Mouse (Mus musculus) stomach, adult 2 months (tissue): ENCODE data around the gene Camk2g. TPM values are rescaled to one million over a fixed set of nuclear protein-coding genes. Genes with fewer than 3 reads are reported as not detected.

Experiments
- polyA plus RNA-seq: library from polyadenylated mRNA; depleted of rRNA; stranded (reverse); fragments of >200 nt; gene quantifications from 2 replicates; pipeline ENCODE4 v1.2.3, GENCODE M21; 2012; rRNA removed

The Camk2g gene
- polyA plus RNA-seq = 15.2 and 19.8 TPM in 2 replicates

DNA sequence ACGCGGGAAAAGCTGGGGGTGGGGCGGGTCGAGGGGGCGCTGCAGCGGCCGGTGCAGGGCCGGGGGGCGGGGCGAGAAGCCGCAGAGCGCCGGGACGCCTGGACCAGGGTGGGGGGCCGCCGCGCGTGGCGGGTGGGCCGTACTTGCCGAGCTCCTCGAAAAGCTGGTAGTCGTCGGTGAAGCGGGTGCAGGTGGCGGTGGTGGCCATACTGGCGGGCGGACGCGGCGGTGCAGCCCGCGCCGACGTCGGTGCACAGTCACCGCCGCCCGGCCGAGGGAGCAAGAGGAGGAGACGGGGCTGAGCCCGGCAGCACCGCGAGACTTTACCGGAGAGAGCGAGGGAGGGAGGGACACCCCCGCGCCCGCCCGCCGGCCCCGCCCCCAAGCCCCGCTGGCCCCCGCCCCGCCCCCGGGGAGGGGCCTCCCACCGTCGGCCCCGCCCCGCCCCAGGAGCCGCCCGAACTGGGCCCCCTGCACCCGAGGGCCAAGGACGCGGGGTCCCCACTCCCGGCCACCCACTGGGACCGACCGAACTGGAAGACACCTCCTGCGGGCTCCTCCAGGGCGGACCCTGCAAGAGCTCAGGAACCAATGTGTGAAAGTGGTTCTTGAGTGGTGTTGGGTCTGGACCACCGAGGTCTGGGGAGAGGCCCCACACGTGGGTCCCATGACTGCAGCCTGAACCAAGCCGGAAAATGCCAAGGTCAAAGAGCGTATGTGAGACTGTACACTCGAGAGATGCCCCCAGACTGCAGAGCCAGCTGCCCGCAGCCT lies at the start of gene Camk2g:
Camk2g (minus strand) TSS at position 331 of the 774 bp plus-strand sequence.

DNA sequence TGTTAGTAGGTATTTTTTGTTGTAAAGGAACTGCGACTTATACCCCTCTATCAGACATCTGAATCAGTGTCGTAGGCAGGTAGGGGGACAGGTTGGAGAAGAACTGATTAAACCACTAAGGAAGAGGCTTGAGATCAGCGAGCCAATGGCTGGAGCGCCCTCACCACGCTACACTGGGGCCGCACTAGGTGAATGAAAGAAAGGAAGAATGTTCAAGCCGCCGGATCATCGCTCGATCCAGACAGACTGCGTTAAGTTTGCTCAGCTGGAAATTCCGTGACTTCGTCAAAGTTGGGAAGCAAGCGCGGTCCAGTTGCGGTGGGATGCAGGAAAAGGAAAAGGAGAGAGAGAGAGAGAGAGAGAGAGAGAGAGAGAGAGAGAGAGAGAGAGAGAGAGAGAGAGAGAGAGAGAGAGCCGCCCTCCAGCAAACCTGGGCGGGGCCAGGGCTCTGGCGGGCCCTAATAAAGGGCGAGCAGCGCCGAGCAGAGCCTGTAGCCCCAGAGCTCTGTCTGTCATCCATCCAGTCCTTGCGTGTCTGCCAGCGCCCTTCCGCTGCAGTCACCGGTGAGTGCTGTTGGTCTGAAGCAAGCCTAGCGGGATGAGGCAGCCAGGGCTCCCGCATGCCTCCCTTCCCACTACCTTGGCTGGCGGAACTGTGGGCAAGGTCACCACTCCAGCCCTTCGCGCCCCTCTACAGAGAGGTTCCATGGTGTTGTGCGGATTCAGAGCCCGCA lies 42.5 kb upstream of the Camk2g start, which contains the start of gene Plau:
Plau (plus strand) TSS at position 490 of the 734 bp plus-strand sequence.

DNA sequence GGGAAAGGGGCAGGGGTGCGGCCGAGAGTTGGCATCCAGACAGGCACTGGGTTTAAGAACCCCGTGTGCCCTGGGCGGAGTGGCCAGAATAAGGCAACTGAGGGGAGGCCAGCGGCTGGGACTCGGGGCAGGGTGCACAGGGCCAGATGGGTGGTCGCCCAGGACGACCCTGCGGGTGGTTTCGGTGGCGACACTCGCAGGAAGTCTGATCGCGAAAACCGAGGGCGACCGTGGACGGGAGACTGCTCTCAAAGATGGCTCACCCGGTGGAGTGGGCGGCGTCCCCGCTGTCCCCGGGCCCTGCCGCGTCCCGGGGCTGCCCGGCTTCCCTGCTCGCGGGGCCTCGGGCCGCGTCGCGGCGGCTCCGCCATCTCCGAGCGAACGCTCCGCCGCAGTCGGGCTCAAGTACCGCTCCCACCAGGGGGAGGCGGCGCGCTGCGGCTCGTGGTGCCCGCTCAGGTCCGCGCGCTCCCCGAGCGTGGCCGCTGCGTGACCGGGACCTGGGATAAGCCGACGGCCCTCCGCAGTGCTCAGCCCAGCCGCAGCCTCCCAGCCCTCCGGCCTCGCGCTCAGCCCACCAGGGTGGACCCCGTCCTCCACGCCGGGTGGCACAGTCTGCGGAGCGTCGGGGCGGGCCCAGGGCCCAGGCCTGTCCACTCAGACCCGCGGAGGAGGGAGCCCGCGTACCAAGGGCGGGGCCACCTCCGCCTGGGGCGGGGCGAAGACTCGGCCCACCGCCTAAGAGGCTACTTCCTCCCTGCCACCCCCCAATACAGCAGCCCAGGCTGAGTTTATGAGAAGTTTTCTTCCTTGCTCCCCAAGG lies 59.7 kb downstream of the Camk2g start, which contains the start of gene Ndst2:
Ndst2 (minus strand) TSS at position 611 of the 823 bp plus-strand sequence.

DNA sequence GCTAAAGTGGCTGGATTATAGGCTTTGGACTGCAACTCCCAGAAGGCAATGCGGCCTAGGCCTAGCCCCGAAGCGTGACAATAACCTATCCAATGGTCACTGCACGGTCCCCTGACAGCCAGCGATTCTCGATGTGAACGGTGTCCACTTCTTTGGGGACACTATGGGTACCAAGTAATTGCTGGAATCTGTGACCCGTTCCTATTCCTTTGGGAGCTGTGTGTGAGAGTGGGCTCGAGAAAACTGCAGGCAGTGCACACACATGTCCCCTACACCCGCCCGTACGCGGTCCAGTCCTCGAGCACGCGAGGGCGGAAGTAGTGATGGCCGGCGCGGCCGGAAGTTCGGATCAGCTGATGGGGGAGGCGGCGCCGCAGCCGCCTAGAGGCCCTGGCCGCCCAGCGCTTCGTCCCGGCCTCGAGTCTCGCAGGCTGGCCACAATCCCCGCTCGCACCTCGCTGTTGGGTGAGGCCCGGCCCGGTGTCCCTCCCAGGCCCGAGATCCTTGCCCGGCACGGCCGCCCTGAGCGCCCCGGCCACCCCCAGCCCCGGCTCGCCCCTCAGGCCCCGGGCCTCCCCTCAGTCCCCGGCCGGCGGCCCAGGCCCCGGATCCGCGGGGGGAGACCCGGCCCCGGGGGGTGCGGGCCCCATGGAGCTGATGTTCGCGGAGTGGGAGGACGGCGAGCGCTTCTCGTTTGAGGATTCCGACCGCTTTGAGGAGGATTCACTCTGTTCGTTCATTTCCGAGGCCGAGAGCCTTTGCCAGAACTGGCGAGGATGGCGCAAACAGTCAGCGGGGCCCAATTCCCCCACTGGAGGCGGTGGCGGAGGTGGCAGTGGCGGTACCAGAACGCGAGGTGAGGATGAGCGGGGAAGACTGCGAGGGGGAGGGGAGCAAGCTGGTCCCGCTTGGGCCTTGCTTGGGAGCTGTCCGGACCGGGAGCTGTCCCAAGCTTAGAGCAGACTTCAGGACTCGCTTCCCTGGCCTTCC lies 86.4 kb downstream of the Camk2g start, which contains the start of gene Zswim8:
Zswim8 (plus strand) TSS at position 352 of the 990 bp plus-strand sequence.

GRCm38 (mm10) chr14:20702741-20703381 lies 91.0 kb downstream of the Camk2g start, which contains the start of gene Chchd1:
Gene Chchd1 (plus strand): TSS chr14:20703006.

DNA sequence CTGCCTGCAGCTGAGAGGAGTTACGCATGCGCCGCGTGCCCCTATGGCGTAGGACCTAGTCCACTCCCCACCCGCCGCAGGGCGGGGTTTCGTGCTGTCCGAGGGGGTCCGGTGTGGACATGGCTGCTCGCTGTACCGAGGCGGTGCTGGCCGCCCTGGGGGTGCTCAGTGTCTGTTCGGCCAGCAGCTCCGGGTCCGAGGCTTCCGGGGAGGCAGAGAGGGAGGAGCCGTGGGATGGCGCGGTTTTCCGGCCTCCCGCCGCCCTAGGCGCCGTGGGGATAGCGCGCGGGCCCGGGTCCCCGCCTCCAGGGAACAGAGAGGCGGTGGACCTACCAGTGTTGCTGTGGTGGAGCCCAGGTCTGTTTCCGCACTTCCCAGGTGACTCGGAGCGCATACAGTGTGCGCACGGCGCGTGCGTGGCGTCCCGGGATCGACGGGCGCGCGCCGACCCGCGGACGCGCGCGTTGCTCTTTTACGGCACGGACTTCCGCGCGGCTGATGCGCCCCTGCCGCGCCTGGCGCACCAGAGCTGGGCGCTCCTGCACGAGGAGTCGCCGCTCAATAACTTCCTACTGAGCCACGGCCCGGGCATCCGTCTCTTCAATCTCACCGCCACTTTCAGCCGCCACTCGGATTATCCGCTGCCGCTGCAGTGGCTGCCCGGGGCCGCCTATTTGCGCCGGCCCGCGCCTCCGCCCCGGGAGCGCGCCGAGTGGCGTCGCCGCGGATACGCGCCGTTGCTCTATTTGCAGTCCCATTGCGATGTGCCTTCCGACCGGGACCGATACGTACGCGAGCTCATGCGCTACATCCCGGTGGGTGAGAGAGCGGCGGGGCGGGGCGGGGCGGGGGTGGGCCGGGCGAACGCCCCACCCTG lies 98.8 kb downstream of the Camk2g start, which contains the start of gene Fut11:
Fut11 (plus strand) TSS at position 85 of the 877 bp plus-strand sequence.

Other genes starting within 250 kb of the Camk2g start
- 0.71 and 1.4 TPM in 2 replicates for gene Ppp3cb, start 247.5 kb downstream of the Camk2g start, polyA plus RNA-seq
- gene Usp54, start 153.0 kb downstream of the Camk2g start, polyA plus RNA-seq = 2.3 and 3.7 TPM in 2 replicates
- 2.5 and 4.2 TPM in 2 replicates for gene Myoz1, start 137.5 kb downstream of the Camk2g start, polyA plus RNA-seq
- 0.51 and 1.4 TPM in 2 replicates for gene Synpo2l, start 125.7 kb downstream of the Camk2g start, polyA plus RNA-seq
- 79.9 and 86.1 TPM in 2 replicates for gene Sec24c, start 119.8 kb downstream of the Camk2g start, polyA plus RNA-seq
- gene Fut11, start 99.1 kb downstream of the Camk2g start, polyA plus RNA-seq = 6.0 and 12.6 TPM in 2 replicates
- 2.7 and 3.3 TPM in 2 replicates for gene Chchd1, start 91.1 kb downstream of the Camk2g start, polyA plus RNA-seq
- 97.5 and 98.3 TPM in 2 replicates for gene Zswim8, start 86.5 kb downstream of the Camk2g start, polyA plus RNA-seq
- 13.8 and 17.6 TPM in 2 replicates for gene Ndst2, start 59.5 kb downstream of the Camk2g start, polyA plus RNA-seq
- gene Plau, start 42.6 kb upstream of the Camk2g start, polyA plus RNA-seq = 1.3 and 2.9 TPM in 2 replicates
- gene Vcl, start 135.3 kb upstream of the Camk2g start, polyA plus RNA-seq = 15.3 and 21.8 TPM in 2 replicates